Comparison of ENCODE assay signal across 27 mouse cellular contexts in the genomic region with DNA sequence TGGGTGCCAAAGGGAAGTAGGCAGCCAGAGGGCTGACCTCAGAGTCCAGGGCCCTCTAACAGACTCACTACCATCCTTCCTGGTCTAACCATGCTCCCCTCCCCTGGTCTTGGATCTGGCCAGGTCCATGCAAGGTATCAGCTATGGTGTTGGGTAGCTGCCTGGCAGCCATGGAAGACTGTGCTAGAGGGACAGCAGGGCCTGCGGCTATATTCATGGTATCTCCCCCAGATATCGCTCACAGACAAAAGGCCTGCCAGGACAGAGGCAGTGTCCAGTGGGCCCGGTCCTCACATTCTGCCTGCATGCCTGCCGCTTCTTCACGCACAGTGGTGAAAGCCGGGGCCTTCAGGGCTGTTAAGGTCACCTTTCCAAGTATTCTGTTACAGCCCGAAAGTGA. TPM values are rescaled to one million over a fixed set of nuclear protein-coding genes. Genes with fewer than 3 reads are reported as not detected.
"Had no signal": no experiment of that assay in that cellular context is flagged by ENCODE, and none has a peak within 500 bp of the region (broad histone marks: within the 10 kb centered on the region; RNA-seq: fewer than 3 reads in every experiment).

No protein-coding gene starts in this region.

- H3K36me3 ChIP-seq: midbrain, embryonic 15.5 days had no signal

- H3K9me3 ChIP-seq: limb, embryonic 12.5 days; limb, embryonic 15.5 days; midbrain, embryonic 12.5 days; midbrain, embryonic 15.5 days; neural tube, embryonic 12.5 days; neural tube, embryonic 15.5 days had no signal

- DNase-seq: kidney, postnatal 14 days; kidney, postnatal 4 days; left cerebral cortex, postnatal 4 days; liver, postnatal 0 days; lung, embryonic 14.5 days; right cerebral cortex, adult 18-20 months; right cerebral cortex, postnatal 14 days; right cerebral cortex, postnatal 4 days; thymus, adult 2 months; thymus, postnatal 14 days; thymus, postnatal 4 days had no signal

- ATAC-seq: liver, postnatal 0 days; lung, postnatal 0 days; midbrain, embryonic 15.5 days had no signal

- H3K9ac ChIP-seq: limb, embryonic 12.5 days; limb, embryonic 15.5 days; liver, embryonic 14.5 days; liver, postnatal 0 days; lung, embryonic 14.5 days; midbrain, embryonic 12.5 days; midbrain, embryonic 15.5 days; neural tube, embryonic 12.5 days; neural tube, embryonic 15.5 days had no signal

- H3K4me3 ChIP-seq: limb, embryonic 12.5 days; limb, embryonic 15.5 days; midbrain, embryonic 12.5 days; midbrain, embryonic 15.5 days; neural tube, embryonic 12.5 days; neural tube, embryonic 15.5 days had no signal

- H3K4me2 ChIP-seq: limb, embryonic 12.5 days; limb, embryonic 15.5 days; liver, embryonic 11.5 days; lung, embryonic 14.5 days; midbrain, embryonic 12.5 days; midbrain, embryonic 15.5 days; neural tube, embryonic 12.5 days; neural tube, embryonic 15.5 days had no signal

- H3K27ac ChIP-seq: limb, embryonic 12.5 days; limb, embryonic 15.5 days; liver, embryonic 14.5 days; macrophage; midbrain, embryonic 12.5 days; midbrain, embryonic 15.5 days; neural tube, embryonic 12.5 days; neural tube, embryonic 15.5 days; stomach, postnatal 0 days had no signal

- H3K27me3 ChIP-seq: limb, embryonic 12.5 days; limb, embryonic 15.5 days; midbrain, embryonic 12.5 days; midbrain, embryonic 15.5 days; neural tube, embryonic 12.5 days; neural tube, embryonic 15.5 days had no signal

RNA-seq across cellular contexts. Expression of a gene that starts 20.5 kb away (rescaled TPM):
- total RNA-seq: layer of hippocampus, adult 18-20 months; layer of hippocampus, postnatal 14 days; left cerebral cortex, adult 8-10 months; left cerebral cortex, postnatal 14 days; left cerebral cortex, postnatal 4 days had no signal
- polyA plus RNA-seq: limb, embryonic 12.5 days; limb, embryonic 15.5 days; liver, embryonic 11.5 days; liver, embryonic 14.5 days; liver, postnatal 0 days; lung, embryonic 14.5 days; macrophage; midbrain, embryonic 12.5 days; midbrain, embryonic 15.5 days; neural tube, embryonic 12.5 days; neural tube, embryonic 15.5 days; stomach, embryonic 14.5 days; thymus, adult 2 months had no signal
